Mouse (Mus musculus) bone marrow, adult 2 months (tissue): Measurements from ENCODE around the gene Lmntd1. TPM values are rescaled to one million over a fixed set of nuclear protein-coding genes. Genes with fewer than 3 reads are reported as not detected.

Experiments
- H3K27ac ChIP-seq: fragments of 200-500 bp; 2 replicates; pipeline ENCODE4 v1.5.1; 2012; ENCODE audit warnings: low read depth, mild to moderate bottlenecking, control low read depth, inconsistent platforms, low read length; ENCODE audit not compliant: control insufficient read depth, poor library complexity, insufficient read depth
- H3K4me1 ChIP-seq: fragments of 200-500 bp; 2 replicates; pipeline ENCODE4 v1.6.1; 2011; ENCODE audit warnings: low read length; ENCODE audit not compliant: control insufficient read depth, insufficient read depth
- H3K4me3 ChIP-seq: fragments of 200-500 bp; replicated peaks from 2 replicates; pipeline ENCODE3; 2011; ENCODE audit warnings: mild to moderate bottlenecking, low read depth, low read length, control low read depth; ENCODE audit not compliant: control insufficient read depth
- CTCF ChIP-seq: fragments of 200-500 bp; IDR thresholded peaks from 2 replicates; pipeline ENCODE4 v1.5.1; 2011; ENCODE audit warnings: low read length, control low read depth; ENCODE audit not compliant: control insufficient read depth, insufficient read depth
- POLR2A ChIP-seq: fragments of 200-500 bp; IDR thresholded peaks from 2 replicates; pipeline ENCODE4 v1.6.1; 2011; ENCODE audit warnings: low read depth, mild to moderate bottlenecking, control low read depth, low read length, borderline replicate concordance; ENCODE audit not compliant: control insufficient read depth
- WGBS: fragments of 180-500 bp; shearing (Covaris S2); methylation state at CpG from one replicate; pipeline ENCODE4 v1.1.7; 2018; 5-methylcytosine and 5-hydroxymethylcytosine counted together
- polyA plus RNA-seq: library from polyadenylated mRNA; stranded (reverse); fragments of >200 nt; gene quantifications from 2 replicates; pipeline ENCODE4 v1.2.4, GENCODE M21; 2011; ENCODE audit warnings: low replicate concordance; ENCODE audit not compliant: missing spikeins, insufficient read depth, insufficient read length

Lmntd1 gene
- polyA plus RNA-seq, 1 experiment: not detected

GRCm38 (mm10) chr6:145373712-145374221 is 240.4 kb downstream of the Lmntd1 start:
- TF ChIP-seq CTCF (no peak), POLR2A (no peak)
- H3K4me1 ChIP-seq: no peaks in the 10 kb centered on the region
- no peak overlapping the region for H3K4me3 ChIP-seq
- H3K27ac ChIP-seq: no peak overlapping the region
- WGBS: 12% methylated on average over 7 of the region's 7 CpGs

GRCm38 (mm10) chr6:145372066-145372465 is 242.1 kb downstream of the Lmntd1 start:
- no peak overlapping the region for H3K4me3 ChIP-seq
- no peak for TF ChIP-seq POLR2A
- TF ChIP-seq CTCF: no peak
- WGBS: 51% methylated on average over 2 of the region's 2 CpGs
- no peak overlapping the region for H3K27ac ChIP-seq
- no peaks in the 10 kb centered on the region for H3K4me1 ChIP-seq

- TF ChIP-seq CTCF (no peak), POLR2A (no peak)
- H3K4me3 ChIP-seq: no peak overlapping the region
- no peaks in the 10 kb centered on the region for H3K4me1 ChIP-seq
- 67% methylated on average over 4 of the region's 4 CpGs for WGBS
- no peak overlapping the region for H3K27ac ChIP-seq
These were observed 242.5 kb downstream of the Lmntd1 start for GRCm38 (mm10) chr6:145371586-145371985.

- H3K27ac ChIP-seq: no peak overlapping the region
- H3K4me1 ChIP-seq: no peaks in the 10 kb centered on the region
- H3K4me3 ChIP-seq: no peak overlapping the region
- WGBS: 78% methylated on average over 3 of the region's 3 CpGs
- no peak for TF ChIP-seq POLR2A
These were observed 243.8 kb downstream of the Lmntd1 start for GRCm38 (mm10) chr6:145370302-145370701.

- no peak overlapping the region for H3K4me3 ChIP-seq
- TF ChIP-seq CTCF (no peak), POLR2A (no peak)
- WGBS: 50% methylated on average over 4 of the region's 4 CpGs
- H3K27ac ChIP-seq: no peak overlapping the region
- no peaks in the 10 kb centered on the region for H3K4me1 ChIP-seq
These were observed 244.8 kb downstream of the Lmntd1 start for GRCm38 (mm10) chr6:145369290-145369689.

GRCm38 (mm10) chr6:145366488-145366887 is 247.6 kb downstream of the Lmntd1 start:
- TF ChIP-seq CTCF (no peak), POLR2A (no peak)
- WGBS: 86% methylated on average over 11 of the region's 11 CpGs
- H3K4me3 ChIP-seq: no peak overlapping the region
- no peaks in the 10 kb centered on the region for H3K4me1 ChIP-seq
- no peak overlapping the region for H3K27ac ChIP-seq

GRCm38 (mm10) chr6:145363698-145364097 is 250.4 kb downstream of the Lmntd1 start:
- 62% methylated on average over 7 of the region's 7 CpGs for WGBS
- Histone ChIP-seq H3K27ac (no peak overlapping the region), H3K4me3 (no peak overlapping the region), H3K4me1 (no peaks in the 10 kb centered on the region; the same call in 1 of the 2 replicates)
- TF ChIP-seq CTCF (no peak), POLR2A (no peak)

- Histone ChIP-seq H3K4me1 (no peaks in the 10 kb centered on the region; the same call in 1 of the 2 replicates), H3K27ac (no peak overlapping the region), H3K4me3 (no peak overlapping the region)
- TF ChIP-seq CTCF (no peak), POLR2A (no peak)
- WGBS: 82% methylated on average over 12 of the region's 12 CpGs
These were observed 252.9 kb downstream of the Lmntd1 start for GRCm38 (mm10) chr6:145361109-145361694.
